Mouse (Mus musculus) 3T3-L1 (cell line): ENCODE results near the gene Paqr9.
A peak's percentile ranks its signal among the peaks of the same experiment; 100 is the strongest.

Experiments
- DNase-seq: peaks from one replicate; pipeline ENCODE4 v3.0.0-alpha.2; 2015; ENCODE audit warnings: low read depth, low spot score

The Paqr9 gene

DNA sequence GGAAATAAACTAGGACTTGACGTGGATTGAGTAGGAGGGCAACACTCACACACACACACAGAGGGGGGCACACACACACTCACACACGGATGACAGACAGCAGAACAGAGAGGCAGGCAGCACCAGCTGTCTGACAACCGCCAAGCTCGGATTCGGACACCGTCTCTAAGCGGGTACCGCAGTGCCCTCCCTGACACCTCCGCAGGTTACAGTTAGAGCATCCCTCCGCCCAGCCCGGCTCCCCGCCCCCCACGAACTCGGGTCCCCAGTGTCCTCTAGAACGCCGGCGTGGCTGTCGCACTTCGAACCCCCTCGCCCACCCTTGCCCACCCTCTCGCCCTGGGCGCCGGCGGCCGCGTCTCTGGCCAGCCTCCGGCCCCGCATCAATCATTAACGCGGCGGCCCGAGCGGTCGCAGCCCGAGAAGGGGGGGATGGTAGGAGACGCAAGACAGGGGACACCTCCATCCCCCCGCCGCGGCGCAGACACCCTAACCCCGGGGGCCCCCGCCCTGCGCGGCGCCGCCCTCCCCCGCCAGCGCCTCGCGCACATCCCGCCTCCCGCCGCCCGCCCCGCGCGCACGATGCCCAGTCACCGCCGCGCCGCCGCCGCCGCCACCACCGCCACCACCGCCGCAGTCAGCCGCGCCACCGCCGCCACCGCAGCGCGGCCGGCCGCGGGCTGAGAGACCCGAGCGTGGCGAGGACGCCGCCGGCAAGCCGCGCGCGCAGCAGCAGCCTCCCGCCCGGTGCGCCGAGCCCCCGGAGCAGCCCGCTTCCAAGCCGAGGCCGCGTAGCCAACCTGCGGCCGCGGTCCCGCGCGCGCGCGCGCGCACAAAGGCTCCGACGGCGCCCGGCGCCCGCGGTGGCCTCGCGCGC, at the start of gene Paqr9:
Gene Paqr9 (plus strand): TSS at position 599 of the 877 bp plus-strand sequence.
- no peak for DNase-seq

- peak; percentile 35 for DNase-seq
Observed at GRCm38 (mm10) chr9:95510693-95511404, 48.6 kb upstream of the Paqr9 start.

- peak; percentile 94 for DNase-seq
Observed at GRCm38 (mm10) chr9:95511472-95512330, 47.8 kb upstream of the Paqr9 start, which contains the start of gene U2surp. Gene U2surp, minus strand, starts transcription at chr9:95511996.

DNA sequence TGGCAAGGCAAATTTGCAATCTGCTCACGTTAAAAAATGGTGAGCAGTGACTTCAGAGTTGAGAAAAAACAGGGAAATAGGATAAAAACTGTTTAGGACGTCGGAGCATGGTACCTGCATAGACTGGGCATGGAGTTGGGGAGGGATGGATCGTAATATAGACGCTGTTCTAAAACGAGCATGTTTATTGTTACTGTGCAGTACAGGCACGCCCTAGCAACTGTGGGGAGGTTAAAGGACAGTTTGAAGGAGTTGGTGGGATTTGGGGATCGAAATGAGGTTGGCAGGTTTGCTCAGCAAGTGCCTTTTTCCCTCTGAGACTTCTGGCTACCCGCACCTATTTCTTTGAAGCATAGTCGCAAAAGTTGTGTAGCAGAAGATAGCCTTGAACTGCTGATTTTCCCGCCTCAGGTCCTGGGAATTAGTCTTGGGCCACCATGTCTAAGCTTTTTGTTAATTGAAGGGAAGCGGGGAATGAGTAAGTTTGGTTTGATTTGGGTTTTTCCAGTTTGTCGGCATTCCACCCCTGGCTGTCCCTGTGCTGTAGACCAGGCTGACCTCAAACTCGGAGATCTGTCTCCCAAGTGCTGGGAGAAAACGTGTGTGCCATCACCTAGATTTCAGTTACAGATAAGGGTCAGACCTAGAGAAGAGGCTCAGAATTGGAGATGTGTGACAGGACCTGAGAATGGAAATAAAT, 47.0 kb upstream of the Paqr9 start:
- peak; percentile 20 for DNase-seq

DNA sequence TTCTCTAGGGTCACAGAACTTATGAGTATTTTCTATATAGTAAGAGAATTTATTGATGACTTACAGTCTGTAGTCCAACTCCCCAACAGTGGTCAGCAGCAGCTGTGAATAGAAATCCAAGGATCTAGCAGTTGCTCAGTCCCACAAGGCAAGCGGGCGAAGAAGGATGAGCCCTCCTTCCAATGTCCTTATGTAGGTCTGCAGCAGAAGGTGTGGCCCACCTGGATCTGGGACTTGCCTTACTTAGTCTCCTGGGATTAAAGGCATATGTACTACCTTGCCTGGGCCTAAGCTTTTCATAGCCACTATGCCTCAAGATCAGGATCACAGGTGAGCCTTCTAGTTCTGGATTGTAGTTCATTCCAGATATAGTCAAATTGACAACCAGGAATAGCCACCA, 45.7 kb upstream of the Paqr9 start:
- DNase-seq: no peak

- peak; percentile 97 for DNase-seq
Observed at GRCm38 (mm10) chr9:95514361-95514760, 45.1 kb upstream of the Paqr9 start.

GRCm38 (mm10) chr9:95520563-95520962, 38.9 kb upstream of the Paqr9 start:
- DNase-seq: no peak

DNA sequence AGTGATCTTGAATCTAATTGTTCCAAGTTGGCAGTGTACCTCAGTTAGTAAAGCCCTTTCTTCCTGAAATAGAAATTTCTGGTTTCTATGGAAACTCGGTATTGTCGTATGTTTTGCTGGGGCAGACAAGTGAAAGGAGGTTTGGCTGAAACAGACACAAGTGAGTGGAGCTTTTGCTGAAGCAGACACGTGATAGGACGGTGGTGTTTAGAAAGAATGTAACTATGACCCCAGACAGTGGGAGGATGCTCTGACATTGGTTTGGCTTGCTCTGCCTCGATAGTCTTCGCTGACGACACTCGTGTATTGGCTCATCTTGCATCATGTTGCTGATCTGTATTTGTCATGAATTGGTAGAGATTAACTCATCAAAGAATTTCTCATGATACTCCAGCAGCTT, 38.4 kb upstream of the Paqr9 start:
- DNase-seq: no peak

DNA sequence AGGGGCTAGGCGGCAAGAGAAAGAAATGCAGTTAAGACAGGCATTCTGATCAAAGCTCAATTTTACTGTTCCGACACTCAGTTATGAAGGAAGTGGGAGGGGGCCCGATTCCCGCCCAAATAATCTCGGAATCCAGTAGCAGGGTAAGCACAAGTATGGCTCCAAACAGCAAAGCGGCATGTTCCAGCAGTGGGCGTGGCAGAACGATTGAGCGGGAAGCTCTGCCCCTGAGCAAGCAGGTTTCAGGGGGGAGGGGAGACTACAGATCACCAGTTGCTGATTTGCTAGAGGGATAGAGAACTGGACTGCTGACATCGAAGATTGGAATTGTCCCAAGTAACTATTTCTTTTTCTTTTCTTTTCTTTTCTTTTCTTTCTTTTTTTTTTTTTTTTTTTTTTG, 37.9 kb upstream of the Paqr9 start:
- DNase-seq: no peak

GRCm38 (mm10) chr9:95522561-95522960, 36.9 kb upstream of the Paqr9 start:
- no peak for DNase-seq

- no peak for DNase-seq
Observed at GRCm38 (mm10) chr9:95525376-95525775, 34.1 kb upstream of the Paqr9 start.

- peak; percentile 57 for DNase-seq
Observed at GRCm38 (mm10) chr9:95525961-95526360, 33.5 kb upstream of the Paqr9 start.

DNA sequence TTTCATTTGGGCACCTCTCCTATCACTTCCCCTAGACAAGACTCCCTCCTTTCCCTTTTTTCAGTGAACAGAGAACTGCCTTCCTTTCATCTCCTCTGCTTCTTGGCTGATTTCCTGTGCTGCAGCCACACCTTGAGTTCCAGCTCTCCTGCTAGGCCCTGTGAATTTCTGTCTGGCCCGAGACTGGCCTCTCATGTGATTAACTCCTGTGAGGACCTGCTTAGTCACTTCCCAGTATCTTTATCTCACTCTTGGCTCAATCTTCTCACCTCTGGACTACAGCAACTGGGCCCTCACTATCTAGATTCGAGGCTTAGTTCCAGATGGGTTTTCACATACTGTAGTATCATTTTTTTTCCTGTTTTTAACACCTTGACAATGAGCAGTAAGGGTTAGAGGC, 31.8 kb upstream of the Paqr9 start:
- peak; percentile 43 for DNase-seq

GRCm38 (mm10) chr9:95531144-95531543, 28.3 kb upstream of the Paqr9 start:
- peak; percentile 40 for DNase-seq

GRCm38 (mm10) chr9:95533817-95534216, 25.6 kb upstream of the Paqr9 start:
- peak; percentile 53 for DNase-seq

- no peak for DNase-seq
Observed at GRCm38 (mm10) chr9:95539176-95539800, 20.2 kb upstream of the Paqr9 start.

DNA sequence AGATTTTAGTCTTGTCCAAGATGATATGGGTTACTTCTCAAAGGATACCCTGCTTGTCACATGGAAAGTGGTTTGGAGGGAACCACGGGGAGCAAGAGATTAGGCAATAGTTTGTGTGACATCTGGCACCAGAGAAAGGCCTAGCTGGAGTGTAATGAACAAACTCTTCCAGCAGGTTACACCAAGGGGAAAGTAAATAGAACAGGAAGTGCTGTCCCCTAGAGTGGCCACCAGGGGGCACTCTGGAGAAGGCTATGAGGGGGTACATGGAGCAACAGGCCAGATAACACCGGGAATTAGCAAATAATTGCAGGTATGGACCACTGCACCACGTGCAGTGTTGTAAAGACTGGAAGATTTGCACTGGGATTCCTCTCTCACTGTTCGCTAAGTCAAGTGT, 19.0 kb upstream of the Paqr9 start:
- DNase-seq: peak; percentile 55

GRCm38 (mm10) chr9:95541208-95541607, 18.2 kb upstream of the Paqr9 start:
- DNase-seq: no peak

GRCm38 (mm10) chr9:95541650-95542432, 17.6 kb upstream of the Paqr9 start:
- DNase-seq: no peak

DNA sequence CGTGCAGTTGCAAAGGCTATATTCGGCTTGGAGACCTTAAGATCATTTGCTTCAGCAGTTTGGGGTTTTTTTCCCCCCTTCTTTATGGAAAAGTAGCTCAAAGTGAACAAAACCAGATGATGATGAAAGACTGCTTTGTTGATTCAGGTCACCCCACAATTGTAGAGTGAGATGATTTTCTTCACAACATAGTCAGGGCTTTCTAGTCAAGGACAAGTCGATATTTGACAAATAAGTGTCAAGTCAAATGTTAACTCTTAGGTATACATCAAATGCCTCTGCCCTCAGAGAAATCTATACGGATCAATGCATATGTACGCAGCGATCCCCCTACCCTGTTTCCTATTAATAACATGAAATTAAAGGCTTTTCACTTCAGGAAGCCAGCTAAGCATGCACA, 17.0 kb upstream of the Paqr9 start:
- DNase-seq: no peak
